Mouse (Mus musculus): ENCODE results near the gene Naa38.

DNA sequence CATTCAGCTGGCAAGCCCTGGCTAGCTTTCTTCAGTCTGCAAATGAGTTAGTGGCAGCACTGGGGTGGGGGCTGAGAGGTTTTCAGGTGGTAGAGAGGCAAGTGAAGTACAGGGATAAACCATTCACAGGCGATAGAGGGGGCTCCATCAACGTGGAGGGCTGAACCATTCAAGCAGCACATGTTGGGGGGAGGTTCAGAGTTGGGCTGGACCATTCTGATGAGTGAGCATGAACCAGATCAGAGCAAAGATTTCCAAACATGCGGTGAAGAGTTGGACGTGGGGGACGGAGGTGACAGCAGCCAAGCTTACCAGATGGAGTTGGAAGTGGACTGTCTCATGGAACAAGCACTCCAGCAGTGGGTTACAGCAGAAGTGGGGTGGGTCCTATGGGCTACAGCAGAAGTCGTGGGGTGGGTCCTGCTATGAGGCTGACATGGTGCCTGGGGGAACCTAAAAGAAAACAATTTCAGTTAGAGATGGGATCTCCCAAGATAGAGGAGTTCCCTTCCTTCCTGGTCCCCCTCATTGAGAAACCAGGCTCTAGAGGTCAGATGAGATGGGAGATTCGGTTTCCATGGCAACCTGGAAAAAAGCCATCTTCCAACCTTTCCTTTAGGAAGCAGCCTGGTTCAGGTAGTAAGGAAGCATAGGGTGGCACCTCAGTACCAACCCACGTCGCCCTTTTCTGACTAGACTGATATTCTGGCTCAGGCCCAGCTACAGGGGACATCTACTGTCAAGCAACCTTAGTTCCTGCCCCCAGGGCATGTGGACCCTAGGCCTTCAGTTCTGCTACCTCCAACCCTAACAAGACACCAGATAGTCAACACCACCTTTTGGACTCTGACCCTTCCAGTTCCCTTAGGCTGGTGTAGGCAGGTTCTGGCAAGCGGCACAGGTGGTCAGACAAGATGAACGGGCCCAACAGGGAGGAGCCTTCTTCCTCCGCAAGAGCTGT, 18.2 kb downstream of the Naa38 start, which contains the start of gene Kdm6b:
- TF ChIP-seq CTCF (IDR thresholded peaks at IDR 0.05; ENCODE audit: extremely low read depth, insufficient read depth, insufficient read length, insufficient replicate concordance) (no peak), POLR2A (IDR thresholded peaks at IDR 0.05; ENCODE audit: low read depth, low read length) (no peak)

All from spleen, adult 2 months (tissue).